Mouse (Mus musculus) hindbrain, embryonic 14.5 days (tissue): ENCODE results near the gene Creb3l2. TPM values are rescaled to one million over a fixed set of nuclear protein-coding genes. Genes with fewer than 3 reads are reported as not detected.

Source experiments
- ATAC-seq: fragments of 200-750 bp; cut with Nextera tagmentation; 2 replicates; pipeline ENCODE4 v1.8.0; 2017; ENCODE audit warnings: moderate number of reproducible peaks, mild to moderate bottlenecking, moderate TSS enrichment, moderate library complexity; ENCODE audit not compliant: low FRiP score
- DNase-seq: peaks from one replicate; pipeline ENCODE4 v3.0.0-alpha.2; 2015; ENCODE audit warnings: low spot score
- H3K27ac ChIP-seq: fragments of 300-500 bp; sonication (generic); 2 replicates; pipeline ENCODE4 v1.5.1; 2014; ENCODE audit warnings: mild to moderate bottlenecking, moderate library complexity
- H3K27me3 ChIP-seq: fragments of 300-500 bp; sonication (generic); 2 replicates; pipeline ENCODE4 v1.6.1; 2014; ENCODE audit warnings: mild to moderate bottlenecking, low read length, mixed read lengths; ENCODE audit not compliant: control insufficient read depth, insufficient read depth
- H3K36me3 ChIP-seq: fragments of 300-500 bp; sonication (generic); replicated peaks from 2 replicates; pipeline ENCODE4 v1.6.1; 2014; ENCODE audit not compliant: control insufficient read depth, insufficient read depth
- H3K4me1 ChIP-seq: fragments of 300-500 bp; sonication (generic); replicated peaks from 2 replicates; pipeline ENCODE4 v1.6.1; 2014; ENCODE audit warnings: antibody characterized with exemption, low read length, mixed read lengths; ENCODE audit not compliant: control insufficient read depth, insufficient read depth
- H3K4me2 ChIP-seq: fragments of 300-500 bp; sonication (generic); replicated peaks from 2 replicates; pipeline ENCODE4 v1.6.1; 2014; ENCODE audit warnings: mild to moderate bottlenecking, moderate library complexity
- H3K4me3 ChIP-seq: fragments of 300-500 bp; sonication (generic); replicated peaks from 2 replicates; pipeline ENCODE4 v1.5.1; 2014; ENCODE audit warnings: mild to moderate bottlenecking, low read length
- H3K9ac ChIP-seq: fragments of 300-500 bp; sonication (generic); 2 replicates; pipeline ENCODE4 v1.6.1; 2014
- H3K9me3 ChIP-seq: fragments of 300-500 bp; sonication (generic); 2 replicates; pipeline ENCODE4 v1.6.1; 2016; ENCODE audit warnings: low read length; ENCODE audit not compliant: control insufficient read depth
- WGBS: fragments of 180-500 bp; shearing (Covaris S2); extraction: QIAGEN DNeasy Blood & Tissue Kit; methylation state at CpG from one replicate; pipeline ENCODE4 v1.1.7; 2014; 5-methylcytosine and 5-hydroxymethylcytosine counted together
- polyA plus RNA-seq: library from polyadenylated mRNA; unstranded; fragments of >200 nt; fragmentation: Nextera tagmentation; extraction: Ambion mirVana; gene quantifications from 2 replicates; pipeline ENCODE4 v1.2.1, GENCODE M21; 2014

The Creb3l2 gene
- polyA plus RNA-seq, 1 experiment from 2014 or later: 5.5 TPM

- WGBS: 31% methylated on average over 10 of the region's 10 CpGs
- H3K4me1 ChIP-seq: no peaks in the 10 kb centered on the region; the same call in 1 of the 2 replicates
- no peak overlapping the region for H3K4me2 ChIP-seq
- H3K27ac ChIP-seq: peak overlapping the region; percentile 38; the same call in 1 of the 2 replicates
- H3K4me3 ChIP-seq: no peak overlapping the region
- no peaks in the 10 kb centered on the region for H3K27me3 ChIP-seq
- no peaks in the 10 kb centered on the region for H3K36me3 ChIP-seq
- H3K9ac ChIP-seq: no peak overlapping the region
- ATAC-seq (no peak; the same call in 1 of the 2 replicates), DNase-seq (peak; percentile 36)
- H3K9me3 ChIP-seq: no peaks in the 10 kb centered on the region
Measured at GRCm38 (mm10) chr6:37375452-37375851, 66.5 kb downstream of the Creb3l2 start.

- Histone ChIP-seq H3K27ac (no peak overlapping the region), H3K9me3 (no peaks in the 10 kb centered on the region), H3K4me2 (no peak overlapping the region), H3K27me3 (no peaks in the 10 kb centered on the region), H3K4me1 (no peaks in the 10 kb centered on the region; the same call in 1 of the 2 replicates), H3K9ac (no peak overlapping the region), H3K36me3 (no peaks in the 10 kb centered on the region), H3K4me3 (no peak overlapping the region)
- no peak for DNase-seq
- 84% methylated on average over 7 of the region's 7 CpGs for WGBS
- no peak for ATAC-seq
Measured at GRCm38 (mm10) chr6:37371341-37371740, 70.6 kb downstream of the Creb3l2 start.

GRCm38 (mm10) chr6:37370566-37370965, 71.4 kb downstream of the Creb3l2 start:
- H3K27ac ChIP-seq: no peak overlapping the region
- H3K4me2 ChIP-seq: no peak overlapping the region
- H3K36me3 ChIP-seq: no peaks in the 10 kb centered on the region
- H3K4me3 ChIP-seq: no peak overlapping the region
- H3K9me3 ChIP-seq: no peaks in the 10 kb centered on the region
- WGBS: 84% methylated on average over 12 of the region's 12 CpGs
- no peak overlapping the region for H3K9ac ChIP-seq
- no peaks in the 10 kb centered on the region; the same call in 1 of the 2 replicates for H3K4me1 ChIP-seq
- DNase-seq (no peak), ATAC-seq (no peak)
- H3K27me3 ChIP-seq: no peaks in the 10 kb centered on the region

GRCm38 (mm10) chr6:37369750-37370149, 72.2 kb downstream of the Creb3l2 start:
- no peaks in the 10 kb centered on the region for H3K9me3 ChIP-seq
- H3K36me3 ChIP-seq: no peaks in the 10 kb centered on the region
- no peak overlapping the region for H3K9ac ChIP-seq
- H3K27me3 ChIP-seq: no peaks in the 10 kb centered on the region
- H3K4me3 ChIP-seq: no peak overlapping the region
- H3K4me1 ChIP-seq: no peaks in the 10 kb centered on the region
- WGBS: 77% methylated on average over 6 of the region's 6 CpGs
- ATAC-seq: no peak
- H3K4me2 ChIP-seq: no peak overlapping the region
- no peak overlapping the region for H3K27ac ChIP-seq
- no peak for DNase-seq

GRCm38 (mm10) chr6:37368281-37368680, 73.7 kb downstream of the Creb3l2 start:
- 85% methylated on average over 13 of the region's 13 CpGs for WGBS
- no peaks in the 10 kb centered on the region for H3K4me1 ChIP-seq
- H3K27ac ChIP-seq: no peak overlapping the region
- no peaks in the 10 kb centered on the region for H3K36me3 ChIP-seq
- no peak overlapping the region for H3K4me2 ChIP-seq
- no peak overlapping the region for H3K4me3 ChIP-seq
- no peak for ATAC-seq
- no peaks in the 10 kb centered on the region for H3K27me3 ChIP-seq
- no peak for DNase-seq
- H3K9ac ChIP-seq: no peak overlapping the region
- no peaks in the 10 kb centered on the region for H3K9me3 ChIP-seq

- Histone ChIP-seq H3K27me3 (no peaks in the 10 kb centered on the region), H3K4me2 (no peak overlapping the region), H3K9ac (no peak overlapping the region), H3K36me3 (no peaks in the 10 kb centered on the region), H3K27ac (no peak overlapping the region), H3K4me1 (no peaks in the 10 kb centered on the region), H3K9me3 (no peaks in the 10 kb centered on the region), H3K4me3 (no peak overlapping the region)
- 94% methylated on average over 6 of the region's 6 CpGs for WGBS
- no peak for DNase-seq
- no peak for ATAC-seq
Measured at GRCm38 (mm10) chr6:37366991-37367390, 75.0 kb downstream of the Creb3l2 start.

GRCm38 (mm10) chr6:37365179-37365578, 76.8 kb downstream of the Creb3l2 start:
- Histone ChIP-seq H3K4me1 (peaks cover 7% of the 10 kb centered on the region; the same call in 1 of the 2 replicates), H3K27me3 (no peaks in the 10 kb centered on the region)

GRCm38 (mm10) chr6:37364361-37364760, 77.6 kb downstream of the Creb3l2 start:
- H3K27ac ChIP-seq: no peak overlapping the region
- DNase-seq (no peak), ATAC-seq (no peak)
- no peak overlapping the region for H3K4me3 ChIP-seq
- H3K9ac ChIP-seq: no peak overlapping the region
- WGBS: 94% methylated on average over 8 of the region's 8 CpGs
- no peaks in the 10 kb centered on the region for H3K9me3 ChIP-seq
- H3K27me3 ChIP-seq: no peaks in the 10 kb centered on the region
- no peaks in the 10 kb centered on the region for H3K36me3 ChIP-seq
- no peak overlapping the region for H3K4me2 ChIP-seq
- peaks cover 7% of the 10 kb centered on the region; the same call in 1 of the 2 replicates for H3K4me1 ChIP-seq

More at GRCm38 (mm10) chr6:37365179-37365578, 76.8 kb downstream of the Creb3l2 start:
- H3K4me2 ChIP-seq: no peak overlapping the region
- no peak for DNase-seq
- no peak for ATAC-seq
- H3K36me3 ChIP-seq: no peaks in the 10 kb centered on the region
- H3K27ac ChIP-seq: no peak overlapping the region
- no peaks in the 10 kb centered on the region for H3K9me3 ChIP-seq
- no peak overlapping the region for H3K9ac ChIP-seq
- H3K4me3 ChIP-seq: no peak overlapping the region
- 68% methylated on average over 11 of the region's 11 CpGs for WGBS

- Histone ChIP-seq H3K4me1 (peaks cover 7% of the 10 kb centered on the region; the same call in 1 of the 2 replicates), H3K27ac (0 out of 2 replicates have a peak overlapping the region, but pooled peaks have one; percentile 2), H3K9ac (no peak overlapping the region), H3K4me2 (no peak overlapping the region), H3K36me3 (no peaks in the 10 kb centered on the region), H3K27me3 (no peaks in the 10 kb centered on the region), H3K4me3 (no peak overlapping the region), H3K9me3 (no peaks in the 10 kb centered on the region)
- no peak for ATAC-seq
- no peak for DNase-seq
- 22% methylated on average over 11 of the region's 11 CpGs for WGBS
Measured at GRCm38 (mm10) chr6:37360813-37361385, 81.0 kb downstream of the Creb3l2 start.
